Mouse (Mus musculus): ENCODE measurements around the gene Klhl32. TPM values are rescaled to one million over a fixed set of nuclear protein-coding genes. Genes with fewer than 3 reads are reported as not detected.

The Klhl32 gene
- total and polyA plus RNA-seq, 3 experiments = 0.03 TPM; not detected in 2

- no peak for DNase-seq (ENCODE audit: low read depth, low spot score)
- no peaks in the 10 kb centered on the region for H3K36me3 ChIP-seq (ENCODE audit: control insufficient read depth in 1 of 2, insufficient read depth in 2 of 2, low read length in 2 of 2)
- TF ChIP-seq TAL1 (IDR thresholded peaks at IDR 0.05; ENCODE audit: low read length) (no peak), TBP (IDR thresholded peaks at IDR 0.05; ENCODE audit: low read depth, low read length) (no peak), RCOR1 (IDR thresholded peaks at IDR 0.05; ENCODE audit: low read depth, low read length) (no peak), MYB (IDR thresholded peaks at IDR 0.05; ENCODE audit: low read depth, low read length) (no peak), CTCF (IDR thresholded peaks at IDR 0.05 in 2 of 3, conservative IDR thresholded peaks at IDR 0.05 in 1 of 3; ENCODE audit: control insufficient read depth in 1 of 3, insufficient read depth in 1 of 3, low read depth in 2 of 3, low read length in 3 of 3, poor library complexity in 1 of 3, severe bottlenecking in 1 of 3) (no peak), EP300 (IDR thresholded peaks at IDR 0.05; ENCODE audit: low read depth in 1 of 2, low read length in 2 of 2) (no peak), MAX (IDR thresholded peaks at IDR 0.05; ENCODE audit: low read length) (no peak), NRF1 (IDR thresholded peaks at IDR 0.05; ENCODE audit: insufficient read depth, low read depth, low read length, poor library complexity, severe bottlenecking) (no peak)
- H3K4me1 ChIP-seq (ENCODE audit: control insufficient read depth in 1 of 2, insufficient read depth in 2 of 2, low read length in 2 of 2) = no peaks in the 10 kb centered on the region
- H3K9me3 ChIP-seq (replicated peaks; ENCODE audit: insufficient read depth, low read length) = no peaks in the 10 kb centered on the region
- H3K27me3 ChIP-seq (ENCODE audit: control insufficient read depth in 1 of 2, insufficient read depth in 2 of 2, low read length in 2 of 2) = no peaks in the 10 kb centered on the region
- no peak overlapping the region for H3K27ac ChIP-seq (ENCODE audit: control insufficient read depth, low read depth, low read length)
- no peaks in the 10 kb centered on the region for H3K79me2 ChIP-seq (ENCODE audit: control insufficient read depth, insufficient read depth, low read length, poor library complexity)
- no peak overlapping the region for H3K9ac ChIP-seq (ENCODE audit: control insufficient read depth, low read depth, low read length, poor library complexity, severe bottlenecking)
- no peak overlapping the region for H3K4me3 ChIP-seq (ENCODE audit: control insufficient read depth in 1 of 2, insufficient read depth in 1 of 2, low read depth in 2 of 2, low read length in 2 of 2)
Measured at GRCm38 (mm10) chr4:24845546-24845945, 5.4 kb downstream of the Klhl32 start.

GRCm38 (mm10) chr4:24838567-24838966 is 12.4 kb downstream of the Klhl32 start:
- H3K27ac ChIP-seq (ENCODE audit: control insufficient read depth, low read depth, low read length) = no peak overlapping the region
- H3K4me3 ChIP-seq (ENCODE audit: control insufficient read depth in 1 of 2, insufficient read depth in 1 of 2, low read depth in 2 of 2, low read length in 2 of 2) = no peak overlapping the region
- H3K9me3 ChIP-seq (replicated peaks; ENCODE audit: insufficient read depth, low read length) = no peaks in the 10 kb centered on the region
- H3K4me1 ChIP-seq (ENCODE audit: control insufficient read depth in 1 of 2, insufficient read depth in 2 of 2, low read length in 2 of 2) = no peaks in the 10 kb centered on the region
- TF ChIP-seq GABPA (IDR thresholded peaks at IDR 0.05; ENCODE audit: low read depth, low read length) = no peak
- no peak for TF ChIP-seq EP300 (IDR thresholded peaks at IDR 0.05; ENCODE audit: low read depth in 1 of 2, low read length in 2 of 2)
- TF ChIP-seq ZKSCAN1 (IDR thresholded peaks at IDR 0.05; ENCODE audit: low read depth, low read length) = no peak
- TF ChIP-seq MAX (IDR thresholded peaks at IDR 0.05; ENCODE audit: low read length) = no peak
- TF ChIP-seq BHLHE40 (IDR thresholded peaks at IDR 0.05; ENCODE audit: borderline replicate concordance, low read depth, low read length) = no peak
- TF ChIP-seq MXI1 (IDR thresholded peaks at IDR 0.05; ENCODE audit: low read depth, low read length) = no peak
- TF ChIP-seq CTCF (IDR thresholded peaks at IDR 0.05 in 2 of 3, conservative IDR thresholded peaks at IDR 0.05 in 1 of 3; ENCODE audit: control insufficient read depth in 1 of 3, insufficient read depth in 1 of 3, low read depth in 2 of 3, low read length in 3 of 3, poor library complexity in 1 of 3, severe bottlenecking in 1 of 3) = no peak
- TF ChIP-seq TCF12 (IDR thresholded peaks at IDR 0.05; ENCODE audit: low read depth, low read length) = no peak
- no peaks in the 10 kb centered on the region for H3K36me3 ChIP-seq (ENCODE audit: control insufficient read depth in 1 of 2, insufficient read depth in 2 of 2, low read length in 2 of 2)
- no peak for DNase-seq (ENCODE audit: low read depth, low spot score)
- H3K9ac ChIP-seq (ENCODE audit: control insufficient read depth, low read depth, low read length, poor library complexity, severe bottlenecking) = no peak overlapping the region
- H3K27me3 ChIP-seq (ENCODE audit: control insufficient read depth in 1 of 2, insufficient read depth in 2 of 2, low read length in 2 of 2) = no peaks in the 10 kb centered on the region
- no peaks in the 10 kb centered on the region for H3K79me2 ChIP-seq (ENCODE audit: control insufficient read depth, insufficient read depth, low read length, poor library complexity)

GRCm38 (mm10) chr4:24835555-24835954 is 15.4 kb downstream of the Klhl32 start:
- H3K9me3 ChIP-seq (replicated peaks; ENCODE audit: insufficient read depth, low read length) = no peaks in the 10 kb centered on the region
- no peaks in the 10 kb centered on the region for H3K4me1 ChIP-seq (ENCODE audit: control insufficient read depth in 1 of 2, insufficient read depth in 2 of 2, low read length in 2 of 2)
- DNase-seq (ENCODE audit: low read depth, low spot score) = no peak
- H3K79me2 ChIP-seq (ENCODE audit: control insufficient read depth, insufficient read depth, low read length, poor library complexity) = no peaks in the 10 kb centered on the region
- H3K9ac ChIP-seq (ENCODE audit: control insufficient read depth, low read depth, low read length, poor library complexity, severe bottlenecking) = no peak overlapping the region
- TF ChIP-seq ZNF384 (IDR thresholded peaks at IDR 0.05; ENCODE audit: low read depth, low read length) = no peak
- no peak for TF ChIP-seq UBTF (IDR thresholded peaks at IDR 0.05; ENCODE audit: borderline replicate concordance, insufficient read depth, low read depth, low read length)
- TF ChIP-seq MEF2A (IDR thresholded peaks at IDR 0.05; ENCODE audit: extremely low read depth, insufficient replicate concordance, low read depth, low read length, poor library complexity, severe bottlenecking) = no peak
- no peak overlapping the region for H3K27ac ChIP-seq (ENCODE audit: control insufficient read depth, low read depth, low read length)
- no peak overlapping the region for H3K4me3 ChIP-seq (ENCODE audit: control insufficient read depth in 1 of 2, insufficient read depth in 1 of 2, low read depth in 2 of 2, low read length in 2 of 2)
- no peaks in the 10 kb centered on the region for H3K27me3 ChIP-seq (ENCODE audit: control insufficient read depth in 1 of 2, insufficient read depth in 2 of 2, low read length in 2 of 2)
- no peaks in the 10 kb centered on the region for H3K36me3 ChIP-seq (ENCODE audit: control insufficient read depth in 1 of 2, insufficient read depth in 2 of 2, low read length in 2 of 2)
